Mouse (Mus musculus) left cerebral cortex, adult 2 months (tissue): ENCODE measurements at regions not wholly inside any gene's neighbourhood (a gene's known extent, or its start where the extent isn't known, plus 50 kb on each side); places are given as distances from the start of the nearest gene placed in this dataset.
"Not testable (repeated sequence)": the region's sequence is repeated elsewhere in the genome, so short reads cannot be mapped to it uniquely, and the experiment has no call there.

Experiments
- DNase-seq, 2 experiments: peaks; one replicate each; pipeline ENCODE4 v3.0.0; 2021 to 2022; ENCODE audit warnings: low spot score in 2 of 2, mixed read lengths in 1 of 2; ENCODE audit errors: extremely low spot score in 1 of 2
- H3K27ac ChIP-seq: fragments of 200-600 bp; 2 replicates; pipeline ENCODE4 v1.8.1; 2022
- H3K4me3 ChIP-seq: fragments of 200-600 bp; 2 replicates; pipeline ENCODE4 v1.8.1; 2022
- CTCF ChIP-seq: fragments of 200-600 bp; IDR thresholded peaks from 2 replicates; pipeline ENCODE4 v1.8.1; 2022; ENCODE audit warnings: antibody characterized with exemption, mild to moderate bottlenecking, moderate library complexity
- intact Hi-C: fragments of 180-260 bp; cut with DNase I; formaldehyde crosslinking; loops from one replicate; pipeline ENCODE4 v1.15.1; 2025

DNA sequence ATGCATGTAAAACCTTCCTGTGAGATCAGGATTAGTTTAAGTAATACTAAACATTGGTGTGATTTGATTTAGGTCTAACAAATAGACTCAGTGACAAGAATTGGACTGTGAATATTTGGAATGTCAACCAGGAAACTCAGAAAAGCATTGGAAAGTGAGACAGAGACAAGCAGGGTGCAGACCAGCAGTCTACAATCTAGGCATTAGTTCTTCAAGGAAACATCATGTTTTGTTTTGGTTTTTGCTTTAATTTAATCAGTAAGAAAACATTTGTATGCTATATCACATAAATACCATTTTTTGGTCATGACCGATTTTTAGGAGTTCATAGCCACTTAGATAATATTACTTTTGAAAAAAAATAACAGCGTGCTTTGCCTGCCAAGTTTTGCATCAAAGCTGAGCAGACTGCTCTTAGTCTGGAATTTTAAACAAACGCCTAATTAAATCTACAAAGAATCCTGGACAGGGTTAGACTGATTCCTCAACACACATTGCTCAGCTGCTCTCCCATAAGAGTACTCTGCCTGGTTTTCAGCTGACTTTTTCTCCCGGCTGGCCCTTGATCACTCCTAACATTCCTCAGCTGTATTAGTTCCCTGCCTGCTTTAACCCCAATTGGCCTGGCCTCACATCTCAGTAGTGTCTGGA is 396.5 kb upstream of the Kcnh7 start:
- Histone ChIP-seq H3K4me3 (no peak overlapping the region), H3K27ac (no peak overlapping the region)
- TF ChIP-seq CTCF = no peak
- no peak for DNase-seq
- intact Hi-C loops = no loop called here

DNA sequence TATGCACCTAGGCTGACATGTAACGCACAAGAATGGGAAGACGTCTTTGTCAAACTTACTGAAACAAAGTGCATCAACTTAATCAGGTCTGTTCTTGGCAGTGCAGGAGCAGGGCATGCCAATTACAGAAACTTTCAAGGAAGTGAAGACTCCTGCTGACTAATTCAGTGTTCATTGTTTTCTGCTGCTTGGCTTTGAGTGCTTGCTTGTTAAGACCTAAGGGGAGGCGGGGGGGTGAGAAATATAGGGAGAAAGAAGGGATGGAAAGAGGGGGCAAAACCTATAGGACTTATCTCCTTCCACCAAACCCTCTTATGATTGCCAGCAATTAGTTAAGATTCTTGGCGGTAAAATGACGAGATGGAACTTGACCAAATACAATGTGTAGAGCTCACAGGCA is 391.1 kb upstream of the Kcnh7 start:
- DNase-seq = no peak
- no peak overlapping the region for H3K27ac ChIP-seq
- no peak overlapping the region for H3K4me3 ChIP-seq
- TF ChIP-seq CTCF = no peak
- intact Hi-C loops = no loop called here

DNA sequence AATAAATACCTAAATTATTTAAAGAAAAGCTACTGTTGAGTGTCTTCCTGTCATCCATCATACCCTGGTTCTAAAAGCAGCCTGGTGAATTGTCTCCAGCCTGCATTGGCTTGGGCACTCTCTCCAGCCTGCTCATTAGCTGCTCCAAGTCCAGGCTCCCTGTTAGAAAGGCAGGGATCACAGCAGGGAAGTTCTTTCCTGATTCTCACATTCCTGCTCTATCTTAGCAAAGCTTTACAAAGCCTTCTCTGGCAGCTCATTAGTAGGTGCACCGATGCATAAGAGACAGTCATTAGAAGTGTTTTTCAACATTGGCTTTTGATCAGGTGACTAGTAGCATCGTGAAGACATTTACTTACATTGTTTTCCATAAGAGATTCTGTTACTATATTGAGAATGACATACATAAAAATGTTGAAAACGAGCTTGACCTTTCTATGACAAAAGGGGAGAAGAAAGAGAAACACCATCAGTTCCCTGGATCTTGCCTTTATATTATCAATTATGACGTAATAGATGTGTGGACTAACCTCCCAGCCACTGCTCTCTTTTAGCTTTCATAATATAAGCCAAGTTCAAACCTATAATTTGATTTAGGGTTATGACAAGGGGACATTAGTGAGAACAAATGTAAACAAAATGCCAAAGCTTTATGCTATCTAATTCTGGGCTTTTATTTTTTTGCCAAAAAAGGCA is 390.1 kb upstream of the Kcnh7 start:
- no peak for TF ChIP-seq CTCF
- no peak for DNase-seq
- intact Hi-C loops = no loop called here
- Histone ChIP-seq H3K27ac (no peak overlapping the region), H3K4me3 (no peak overlapping the region)

DNA sequence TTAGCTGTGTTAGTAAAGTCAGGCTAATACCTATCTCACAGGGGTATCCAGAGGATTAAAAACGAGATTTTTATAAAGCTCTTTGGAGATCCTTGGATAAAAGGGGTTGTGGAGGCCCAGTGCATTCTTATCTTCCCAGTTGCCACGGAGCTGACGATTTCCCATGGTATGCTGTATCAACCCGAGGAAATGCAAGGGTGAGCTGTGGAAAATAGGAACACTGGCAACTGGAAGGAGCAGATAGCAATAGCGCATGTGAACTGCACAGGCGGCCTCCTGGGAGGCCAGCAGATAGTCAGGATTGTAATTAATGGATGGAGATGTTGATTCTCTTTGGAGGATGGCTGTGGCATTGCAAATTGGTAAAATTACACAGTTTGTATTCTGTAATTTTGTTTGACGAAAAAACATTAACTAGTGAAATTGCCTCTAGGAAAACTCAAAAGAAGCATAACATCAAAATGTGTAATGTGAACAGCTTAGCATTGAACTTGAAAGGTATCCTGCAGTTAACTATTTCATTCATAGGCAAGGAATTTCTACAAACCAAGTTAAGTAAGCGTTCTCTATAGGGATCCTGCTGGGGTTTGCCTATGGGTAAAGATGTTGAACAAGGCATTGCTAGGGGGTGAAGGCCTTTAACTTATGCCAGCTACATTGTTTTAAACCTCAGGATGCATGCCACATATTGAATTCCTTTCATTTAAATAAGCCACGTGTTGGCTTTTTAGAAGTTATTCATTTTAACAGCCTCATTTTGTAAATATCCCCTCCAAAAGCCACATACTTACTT is 389.1 kb upstream of the Kcnh7 start:
- TF ChIP-seq CTCF = no peak
- intact Hi-C loops = no loop called here
- Histone ChIP-seq H3K27ac (no peak overlapping the region), H3K4me3 (no peak overlapping the region)
- DNase-seq = no peak

DNA sequence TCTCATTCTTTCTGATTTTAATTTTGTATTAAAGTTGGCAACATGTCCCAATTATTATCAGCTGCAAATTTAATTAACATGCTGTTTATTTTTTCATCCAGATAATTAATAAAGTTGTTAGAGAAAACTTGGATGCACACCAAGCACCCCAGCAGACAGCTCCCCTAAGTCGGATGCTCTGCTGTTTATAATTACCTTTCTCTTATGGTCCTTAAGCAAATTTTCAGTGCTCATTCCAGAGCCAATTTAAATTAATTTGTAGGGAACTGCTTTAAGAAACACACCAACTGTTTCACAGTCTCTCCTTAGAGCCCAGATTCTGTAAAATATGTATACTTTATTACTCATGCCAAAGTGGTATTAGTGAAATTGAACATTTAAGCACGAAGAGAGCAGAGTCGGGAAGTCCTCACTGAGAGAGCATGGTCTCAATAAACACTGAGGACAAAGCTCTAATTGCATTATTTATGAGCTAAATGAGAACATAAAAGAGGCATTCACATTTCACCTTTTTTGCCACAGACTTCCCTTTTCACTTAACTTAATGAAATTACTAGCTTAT is 372.9 kb upstream of the Kcnh7 start:
- DNase-seq = no peak
- H3K27ac ChIP-seq = no peak overlapping the region
- H3K4me3 ChIP-seq = no peak overlapping the region
- TF ChIP-seq CTCF = no peak
- intact Hi-C loops = no loop called here

DNA sequence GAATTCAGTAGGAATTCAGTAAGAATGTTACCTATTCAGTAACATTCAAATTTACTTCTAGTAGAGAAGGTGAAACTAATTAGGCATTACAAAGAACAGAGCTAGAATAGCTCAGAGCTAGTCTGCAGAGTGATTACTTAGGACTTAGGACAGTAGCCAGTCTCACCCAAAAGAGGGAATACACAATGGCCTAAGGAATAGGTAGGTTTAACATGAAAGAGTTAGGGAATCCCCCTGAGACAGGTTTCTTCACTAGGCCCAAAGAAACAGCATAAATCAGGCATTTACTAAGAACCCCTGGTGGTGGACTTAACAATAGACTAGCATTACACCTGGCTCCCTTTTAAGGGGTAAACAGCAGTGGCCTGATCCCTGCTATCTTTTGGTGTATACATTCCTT is 357.7 kb upstream of the Kcnh7 start:
- DNase-seq, H3K27ac ChIP-seq, intact Hi-C loops, H3K4me3 ChIP-seq: not testable (repeated sequence)

DNA sequence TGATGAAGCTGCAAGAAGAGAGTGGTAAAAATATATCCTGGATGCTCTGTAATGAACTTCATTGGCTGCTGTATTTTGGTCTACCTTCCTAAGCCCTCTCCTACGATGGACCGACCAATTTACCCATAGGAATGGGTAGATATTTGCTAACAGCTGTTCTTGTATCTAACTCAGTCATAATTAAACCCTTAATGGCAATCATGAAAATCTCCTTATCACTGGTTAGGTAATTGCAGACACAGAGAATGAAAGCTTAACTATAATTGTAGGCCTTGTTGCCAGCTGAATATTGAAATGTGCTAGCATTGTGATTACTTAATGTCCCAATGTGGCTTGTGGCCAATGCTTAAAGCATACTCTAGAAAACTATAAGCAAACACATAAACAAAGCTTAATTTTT is 334.4 kb upstream of the Kcnh7 start:
- no peak for DNase-seq
- intact Hi-C loops = loop anchor here (5.0 to 10.0 kb wide), 3 partner anchors 176 to 1426 kb away; no protein-coding TSS in a partner anchor
- TF ChIP-seq CTCF = no peak
- no peak overlapping the region for H3K27ac ChIP-seq
- no peak overlapping the region for H3K4me3 ChIP-seq

DNA sequence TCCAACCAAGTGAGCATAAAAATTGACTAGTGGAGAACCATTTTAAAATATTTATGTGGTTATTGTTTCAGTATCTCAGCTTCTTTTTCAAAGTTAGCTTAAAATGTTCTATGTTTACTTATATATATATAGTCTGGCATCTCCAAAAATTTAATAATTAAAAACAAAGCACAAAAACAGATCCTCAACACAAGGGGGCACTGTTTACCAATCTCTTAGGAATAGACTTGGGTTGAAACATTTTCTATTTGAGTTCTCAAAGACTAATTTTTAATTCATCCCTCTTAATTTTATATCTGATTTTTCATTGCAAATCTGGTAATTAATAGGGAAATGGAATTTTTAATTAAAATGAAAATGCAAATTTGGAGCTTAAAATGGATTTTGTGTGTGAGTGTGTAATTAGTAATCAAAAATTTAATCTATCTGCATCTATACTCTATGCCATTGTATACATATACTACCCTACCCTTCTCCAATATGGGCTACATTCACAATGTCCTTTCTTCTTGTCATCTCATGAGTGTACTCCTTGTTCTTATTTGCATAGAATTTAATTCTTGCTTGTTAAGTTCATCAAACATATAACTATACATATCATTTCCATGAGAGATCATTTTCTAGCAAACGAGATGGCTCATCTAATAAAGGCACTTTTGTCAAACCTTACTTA is 329.6 kb upstream of the Kcnh7 start:
- Histone ChIP-seq H3K27ac (no peak overlapping the region), H3K4me3 (no peak overlapping the region)
- TF ChIP-seq CTCF = peak; percentile 70
- intact Hi-C loops = loop anchor here (2.0 to 10.0 kb wide), 4 partner anchors 181 to 1431 kb away; no protein-coding TSS in a partner anchor
- no peak for DNase-seq

DNA sequence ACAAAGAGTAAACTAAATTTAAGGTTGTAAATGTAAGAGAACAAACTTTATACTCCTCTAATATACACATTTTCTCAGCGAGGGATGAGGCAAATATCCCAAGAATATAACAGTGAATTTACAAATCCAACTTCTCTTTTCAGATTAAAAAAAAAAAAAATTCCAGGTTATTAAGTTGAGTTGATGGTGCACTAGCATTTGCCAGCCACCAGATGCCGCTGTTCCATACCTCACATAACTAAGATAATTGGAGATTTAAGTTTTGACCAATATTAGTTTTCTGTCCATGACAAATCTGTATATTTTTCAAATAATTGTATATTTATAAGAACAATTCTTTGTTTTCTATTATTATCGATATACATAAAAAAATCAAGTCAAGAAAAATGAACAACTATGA is 319.9 kb upstream of the Kcnh7 start:
- peak; percentile 83 for TF ChIP-seq CTCF
- intact Hi-C loops = no loop called here
- DNase-seq = peak in 1 of 2 experiments; percentile 9

DNA sequence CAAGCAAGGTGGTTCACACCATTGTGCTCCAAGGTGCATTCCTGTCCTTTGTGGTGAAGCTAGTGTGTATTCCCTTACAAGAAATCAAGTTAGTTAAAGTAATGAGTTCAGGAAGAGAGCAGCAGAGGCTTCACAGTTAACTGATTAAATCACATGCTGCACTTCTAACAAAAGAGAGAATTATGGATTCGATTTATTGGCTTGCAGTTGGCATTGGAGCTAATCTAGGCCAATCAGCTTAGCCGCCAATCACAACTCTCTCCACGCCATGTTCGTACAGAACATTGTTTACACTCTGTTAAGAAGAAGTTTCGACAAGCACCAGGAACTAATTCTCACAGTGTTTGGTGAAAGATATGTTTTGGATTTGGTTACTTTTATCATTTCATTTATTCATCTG is 292.3 kb upstream of the Kcnh7 start:
- intact Hi-C loops = loop anchor here (10.0 kb wide), 2 partner anchors 1378 to 1648 kb away; no protein-coding TSS in a partner anchor
- H3K27ac ChIP-seq = no peak overlapping the region
- no peak overlapping the region for H3K4me3 ChIP-seq
- DNase-seq = no peak
- no peak for TF ChIP-seq CTCF

More for the DNA sequence above, 319.9 kb upstream of the Kcnh7 start:
- no peak overlapping the region for H3K27ac ChIP-seq
- H3K4me3 ChIP-seq = no peak overlapping the region

DNA sequence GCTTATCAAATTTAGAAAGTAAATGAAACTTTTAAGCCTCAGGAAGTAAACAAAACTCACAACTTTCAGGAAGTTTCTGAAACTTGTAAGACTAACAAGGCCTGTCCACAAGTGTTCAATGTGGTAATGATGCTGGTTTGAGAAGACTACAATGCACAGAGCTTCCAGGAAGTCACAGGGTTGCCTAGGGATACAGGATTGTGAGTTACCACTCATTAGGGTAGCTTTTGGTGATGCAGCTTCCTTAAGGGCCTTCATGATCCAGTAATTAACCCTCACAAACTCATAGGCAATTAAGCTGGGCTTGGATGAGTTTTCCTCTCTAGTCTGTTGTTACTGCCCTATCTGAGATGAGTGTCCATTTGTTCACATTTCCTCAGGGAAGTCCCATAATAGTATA is 291.2 kb upstream of the Kcnh7 start:
- intact Hi-C loops = loop anchor here (10.0 kb wide), 2 partner anchors 1380 to 1650 kb away; no protein-coding TSS in a partner anchor
- no peak overlapping the region for H3K4me3 ChIP-seq

More for the DNA sequence above, 291.2 kb upstream of the Kcnh7 start:
- DNase-seq = no peak
- TF ChIP-seq CTCF = no peak
- H3K27ac ChIP-seq = no peak overlapping the region
